Mouse (Mus musculus): ENCODE measurements around the gene Cdk5rap1.
"Not testable (repeated sequence)": the region's sequence is repeated elsewhere in the genome, so short reads cannot be mapped to it uniquely, and the experiment has no call there.

Gene Cdk5rap1

DNA sequence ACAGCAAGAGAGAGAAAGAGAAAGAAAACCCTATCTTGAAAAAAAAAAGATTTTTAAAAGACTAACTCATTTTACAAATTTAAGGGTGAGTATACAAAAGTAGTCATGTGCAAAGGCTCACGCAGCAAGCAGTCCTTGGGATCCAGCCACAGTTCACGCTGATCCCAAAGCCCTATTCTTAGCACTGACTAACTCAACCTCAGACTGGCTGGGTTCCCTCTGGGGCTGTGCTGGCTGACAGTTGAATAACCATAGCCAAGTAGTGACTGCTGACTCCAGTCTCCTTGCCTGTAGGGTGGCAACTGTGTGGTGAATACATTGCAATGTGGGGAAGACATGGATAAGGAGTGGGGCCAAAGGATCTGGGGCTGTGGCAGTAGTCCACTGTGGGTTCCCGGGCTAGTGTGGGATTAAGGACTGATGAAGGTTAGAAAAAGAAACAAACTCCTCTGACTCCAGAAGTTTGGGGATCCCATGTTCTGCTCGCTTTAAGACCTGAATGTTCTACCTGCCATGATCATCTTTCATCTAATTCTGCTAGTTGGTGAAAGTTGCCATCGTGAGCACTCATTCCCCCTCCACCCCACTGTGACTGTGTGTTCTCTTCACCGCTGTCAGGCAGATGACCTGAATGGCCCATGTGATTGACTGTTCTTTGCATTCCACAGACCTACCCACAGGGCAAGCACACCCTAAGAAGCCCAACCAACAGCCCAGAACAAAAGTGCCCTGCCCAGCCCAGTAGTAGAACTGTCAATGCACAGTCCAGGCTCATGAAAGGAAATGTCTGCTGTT, 2.2 kb upstream of the Cdk5rap1 start:
- peak in 1 of 2 experiments; percentile 24 for DNase-seq

DNA sequence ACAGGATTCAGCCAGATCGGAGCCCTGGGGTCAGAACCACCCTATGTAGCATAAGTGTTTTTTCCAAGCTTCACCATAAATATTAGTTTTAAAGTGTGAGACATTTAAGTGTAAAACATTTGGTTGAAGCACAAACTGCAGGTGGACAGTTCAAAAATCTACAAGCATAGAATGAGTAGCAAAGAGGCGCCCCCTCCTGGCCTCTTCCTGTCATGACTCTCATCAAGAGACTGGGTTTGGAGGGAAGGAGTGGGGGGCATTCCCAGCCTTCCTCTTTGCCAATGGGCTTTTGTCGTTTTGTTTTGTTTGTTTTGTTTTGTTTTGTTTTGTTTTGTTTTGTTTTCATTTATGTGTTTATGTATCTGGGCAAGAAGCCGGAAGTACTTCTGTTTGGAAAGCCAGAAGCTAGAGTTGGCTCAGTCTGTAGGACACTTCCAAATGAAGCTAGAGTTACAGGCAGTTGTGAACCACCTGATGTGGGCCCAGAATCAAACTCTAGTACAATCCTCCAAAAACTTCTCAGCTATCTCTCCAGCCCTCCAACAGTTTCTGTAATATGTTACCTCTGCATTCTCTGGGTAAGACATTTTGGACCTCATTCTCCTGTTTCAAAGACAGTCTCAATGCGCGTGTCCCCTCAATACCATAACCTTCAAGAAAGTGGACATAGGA, 1.3 kb upstream of the Cdk5rap1 start:
- DNase-seq: peak; percentile 65 to 86

DNA sequence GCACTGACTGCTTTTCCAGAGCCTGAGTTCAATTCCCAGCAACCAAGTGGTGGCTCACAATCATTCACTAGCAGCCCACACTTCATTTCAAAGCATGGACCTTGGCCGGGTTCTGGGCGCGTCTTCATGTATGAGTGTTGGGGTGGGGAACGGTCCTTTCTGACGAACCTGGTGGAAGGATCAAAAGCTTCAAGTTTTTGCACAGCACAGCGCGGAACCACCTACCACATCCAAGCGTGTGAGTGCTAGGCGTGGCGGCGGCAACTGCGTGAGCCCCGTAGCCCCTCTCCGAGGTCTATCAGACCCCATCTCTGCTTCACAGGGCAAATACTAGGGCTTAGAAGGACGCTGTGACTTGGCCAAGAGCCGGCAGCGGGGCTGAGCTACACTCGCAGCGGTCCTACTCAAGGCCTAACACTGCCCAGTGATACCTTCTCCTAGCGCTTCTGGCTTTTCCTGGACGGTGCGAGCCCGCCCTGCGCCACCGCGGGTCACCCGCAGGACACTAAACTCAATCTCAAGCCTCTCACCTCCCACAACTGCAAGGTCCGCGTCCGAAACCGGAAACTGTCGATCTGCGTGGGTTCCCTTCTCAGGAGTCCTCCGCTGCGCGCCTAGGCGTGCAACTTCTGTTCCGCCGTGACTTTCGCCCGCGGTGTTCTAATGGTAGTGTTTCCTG, 520 bp downstream of the Cdk5rap1 start:
- DNase-seq: peak; percentile 88 to 93

DNA sequence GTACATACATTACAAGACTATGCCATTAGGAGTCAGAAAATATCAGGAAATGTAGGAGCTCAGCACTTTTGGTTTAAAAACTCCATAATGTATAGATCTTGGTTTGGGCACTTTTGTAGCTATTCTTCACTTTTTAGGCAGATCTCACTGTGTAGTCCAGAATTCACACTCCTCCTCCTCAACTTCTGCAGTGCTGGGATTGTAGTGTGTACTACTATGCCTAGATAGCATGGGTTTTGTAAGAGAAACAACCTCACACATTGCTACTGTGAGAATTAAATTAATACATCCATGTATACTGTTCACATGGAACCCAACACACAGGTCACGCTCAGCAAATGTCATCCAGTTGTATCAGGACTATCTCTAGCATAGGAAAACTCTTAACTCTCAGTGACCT, 5.3 kb downstream of the Cdk5rap1 start:
- no peak for DNase-seq

DNA sequence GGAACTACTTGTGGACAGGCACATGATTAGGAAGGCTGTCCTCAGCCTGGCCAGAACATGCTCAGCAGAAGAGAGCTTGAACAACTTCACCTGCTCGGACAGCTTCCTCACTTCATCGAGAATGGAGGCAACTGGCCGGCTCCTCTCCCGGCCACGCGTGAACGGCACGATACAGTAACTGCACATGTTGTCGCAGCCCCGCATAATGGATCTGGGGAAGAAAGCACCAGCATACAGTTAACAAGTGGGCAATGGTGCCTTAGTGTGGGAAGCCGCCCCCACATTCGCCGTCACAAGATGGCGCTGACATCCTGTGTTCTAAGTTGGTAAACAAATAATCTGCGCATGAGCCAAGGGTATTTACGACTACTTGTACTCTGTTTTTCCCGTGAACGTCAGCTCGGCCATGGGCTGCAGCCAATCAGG, 18.8 kb downstream of the Cdk5rap1 start:
- DNase-seq: not testable (repeated sequence)

DNA sequence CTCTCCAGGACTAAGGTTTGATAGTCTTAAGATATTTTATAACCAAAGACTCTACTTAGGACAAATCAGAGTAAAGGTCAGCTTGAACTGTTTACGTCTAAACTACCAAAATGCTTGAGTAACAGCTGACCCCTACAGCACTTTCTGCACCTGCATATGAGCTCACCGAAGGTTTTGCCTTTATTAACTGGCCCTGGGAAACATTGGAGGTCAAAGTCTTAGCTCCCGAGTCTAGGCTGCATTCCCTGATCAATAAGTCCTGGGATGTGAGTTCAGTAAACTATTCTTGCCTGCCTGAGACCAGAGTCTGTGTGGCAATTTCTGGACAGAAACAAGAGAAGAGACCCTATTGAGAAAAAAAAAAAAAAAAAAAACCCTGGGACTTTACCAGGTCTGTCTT, 24.7 kb downstream of the Cdk5rap1 start:
- no peak for DNase-seq

DNA sequence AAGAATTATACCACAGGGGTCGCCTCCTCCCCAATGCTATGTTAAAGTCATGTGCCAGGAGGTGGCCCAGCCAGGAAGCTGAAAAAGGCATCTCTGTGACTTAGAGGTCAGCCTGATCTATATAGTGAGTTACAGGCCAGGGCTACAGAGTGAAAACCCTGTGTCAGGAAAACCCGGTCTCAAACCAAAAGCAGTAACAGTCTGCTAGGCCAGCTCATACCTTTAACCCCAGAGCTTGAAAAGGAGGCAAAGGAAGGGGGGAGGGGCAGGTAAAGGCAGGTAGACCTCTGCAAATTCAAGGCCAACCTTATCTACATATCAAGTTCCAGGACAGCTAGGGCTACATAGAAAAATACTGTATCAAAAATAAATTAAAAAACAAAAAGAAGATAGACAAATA, 33.5 kb downstream of the Cdk5rap1 start:
- no peak for DNase-seq

DNA sequence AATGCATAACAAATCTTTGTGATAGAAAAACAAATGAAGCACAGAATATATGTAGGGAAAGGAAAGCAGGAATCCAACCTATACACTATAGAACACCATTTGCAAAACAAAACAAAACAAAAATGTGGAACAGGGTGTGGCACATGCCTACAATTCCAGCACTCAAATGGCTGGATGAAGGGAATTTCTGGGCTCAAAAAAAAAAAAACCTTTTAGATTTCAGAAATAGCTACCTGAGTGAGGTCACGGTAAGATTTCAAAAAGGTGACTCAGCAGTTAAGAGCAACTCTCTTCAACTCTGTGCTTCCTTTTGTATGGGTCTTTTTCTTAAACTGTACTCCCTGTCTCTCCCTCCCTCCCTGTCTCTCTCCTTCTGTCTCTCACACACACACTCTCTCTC, 34.6 kb downstream of the Cdk5rap1 start:
- DNase-seq: no peak

DNA sequence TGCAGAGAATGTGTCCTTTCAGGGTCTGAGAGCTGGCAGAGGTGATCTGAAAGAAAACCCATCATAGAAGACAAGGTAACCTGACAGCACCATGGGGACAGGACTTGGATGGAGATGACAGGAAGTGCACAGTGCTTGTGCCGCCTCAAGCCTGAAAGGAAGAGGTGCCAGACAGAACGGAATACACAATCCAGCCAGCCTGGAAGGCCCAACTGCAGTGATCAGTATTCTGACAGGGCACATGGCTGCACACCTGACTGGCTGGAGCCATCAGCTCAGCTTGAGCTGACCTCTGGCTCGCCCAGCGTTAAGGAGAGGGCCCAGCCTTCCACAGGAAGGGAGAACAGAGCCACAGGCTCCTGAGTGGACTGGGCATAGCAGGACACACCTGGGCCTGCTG, 37.2 kb downstream of the Cdk5rap1 start:
- no peak for DNase-seq

DNA sequence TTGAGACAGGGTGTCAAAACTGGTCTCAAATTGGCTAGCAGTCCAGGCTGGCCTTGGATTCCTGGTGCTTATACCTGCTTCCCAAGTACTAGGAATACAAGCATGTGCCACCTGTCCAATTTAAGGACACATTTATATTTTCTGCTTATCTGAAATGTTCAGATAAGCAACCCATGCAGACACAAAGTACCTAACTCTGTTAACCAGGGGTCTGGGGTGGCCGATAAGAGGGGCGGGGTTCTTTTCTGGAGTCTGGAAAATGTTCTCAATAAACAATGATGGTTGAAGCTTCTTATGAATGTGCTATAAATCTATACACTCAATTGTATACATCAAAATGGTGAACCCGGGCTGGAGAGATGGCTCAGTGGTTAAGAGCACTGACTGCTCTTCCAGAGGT, 46.0 kb downstream of the Cdk5rap1 start:
- DNase-seq: no peak

DNA sequence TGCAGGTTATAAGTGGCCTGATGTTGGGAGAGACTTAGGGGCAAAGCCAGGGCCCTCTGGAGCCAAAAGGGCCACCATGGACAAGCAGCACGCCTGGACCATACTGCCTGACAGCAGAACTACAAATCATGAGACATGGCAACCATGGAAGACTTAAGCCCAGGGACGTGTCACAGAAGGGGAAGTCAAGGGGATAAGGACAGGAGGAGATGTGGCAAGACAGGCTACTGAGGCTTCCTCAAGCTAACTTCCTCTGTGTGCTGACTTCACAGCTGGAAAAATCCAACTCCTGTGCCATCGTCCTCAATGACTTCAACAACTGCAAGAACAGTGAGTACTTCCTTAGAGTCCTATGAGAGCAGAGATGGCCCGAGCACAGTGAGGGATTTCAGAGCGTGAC, 59.0 kb downstream of the Cdk5rap1 start:
- DNase-seq: not testable (repeated sequence)

DNA sequence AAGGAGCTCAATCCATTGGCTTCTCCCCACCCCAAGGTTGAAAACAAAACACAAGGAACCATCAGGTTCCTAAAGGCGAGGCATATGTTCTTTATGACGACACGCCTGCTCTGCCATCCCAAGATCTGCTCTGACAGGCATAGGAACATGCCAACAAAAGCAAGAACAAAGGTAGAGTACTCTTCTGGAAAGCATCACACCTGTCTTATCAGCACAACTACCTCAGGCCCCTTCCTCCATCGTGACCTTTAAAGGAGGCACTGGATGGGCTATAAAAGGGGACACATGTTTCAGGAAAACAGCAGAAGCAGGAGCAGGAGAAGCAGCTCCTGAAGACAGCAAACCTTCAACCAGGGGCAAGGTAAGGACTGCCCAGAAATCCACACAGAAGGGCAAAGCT, 65.9 kb downstream of the Cdk5rap1 start, which contains the start of gene Bpifb9b:
Gene Bpifb9b (plus strand): TSS at position 301 of the 400 bp plus-strand sequence.
- DNase-seq: not testable (repeated sequence)

DNA sequence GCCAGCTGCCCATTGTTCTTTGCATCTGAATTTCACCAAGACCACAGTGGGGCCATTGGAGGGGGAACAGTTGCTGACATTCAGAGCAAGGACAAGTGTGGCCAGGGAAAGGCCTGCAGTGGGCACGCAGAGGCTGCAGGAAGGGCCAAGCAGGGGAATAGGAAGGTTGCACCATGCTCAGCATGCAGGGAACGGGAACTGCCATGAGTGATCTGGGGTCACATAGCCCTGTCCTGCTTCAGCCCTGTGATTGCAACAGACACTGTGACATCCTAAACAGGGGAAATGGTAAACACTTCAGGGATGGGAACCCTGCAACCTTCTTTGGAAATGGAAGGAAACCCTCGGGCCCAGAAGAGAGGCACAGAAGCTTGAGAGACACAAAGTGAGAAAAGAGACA, 68.2 kb downstream of the Cdk5rap1 start:
- DNase-seq: not testable (repeated sequence)

DNA sequence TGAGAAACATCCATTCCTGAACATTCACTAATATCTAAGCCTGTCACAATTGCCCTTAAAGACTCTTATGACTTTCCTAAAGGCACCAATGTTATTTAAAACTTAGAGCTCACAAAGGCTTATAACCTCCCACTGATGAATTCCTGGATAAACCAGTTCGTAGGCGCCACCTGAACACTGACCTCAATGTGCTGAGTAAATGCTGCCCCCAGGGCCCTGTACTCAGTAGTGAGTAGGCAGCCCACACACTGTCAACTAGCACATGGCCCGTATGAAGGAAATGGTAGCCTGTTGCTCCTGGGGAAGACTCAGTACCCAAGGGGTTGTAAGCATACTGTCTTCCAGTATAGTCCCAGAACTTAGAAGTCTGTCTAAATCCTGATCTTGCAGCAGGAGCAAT, 71.0 kb downstream of the Cdk5rap1 start:
- DNase-seq: peak in 1 of 2 experiments; percentile 5

DNA sequence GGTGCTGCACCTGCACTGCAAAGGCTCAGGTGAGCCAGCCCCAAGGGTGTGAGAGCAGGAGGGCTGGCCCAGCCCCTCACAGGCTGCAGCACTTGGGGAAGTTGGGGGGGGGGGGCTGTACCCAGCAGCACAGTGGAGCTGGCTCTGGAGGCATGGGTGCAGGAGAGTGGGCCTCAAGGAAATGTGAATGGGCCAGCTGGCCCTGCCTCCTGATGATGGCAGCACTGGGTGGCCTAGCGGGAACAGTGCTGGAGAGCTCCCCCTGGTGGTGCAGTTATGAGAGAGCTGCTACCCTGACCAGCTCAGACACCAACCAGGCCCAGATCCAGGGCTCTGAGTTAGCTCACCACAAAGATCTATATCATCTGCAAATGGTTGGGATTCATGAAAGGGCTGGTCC, 72.3 kb downstream of the Cdk5rap1 start:
- peak; percentile 57 to 89 for DNase-seq

DNA sequence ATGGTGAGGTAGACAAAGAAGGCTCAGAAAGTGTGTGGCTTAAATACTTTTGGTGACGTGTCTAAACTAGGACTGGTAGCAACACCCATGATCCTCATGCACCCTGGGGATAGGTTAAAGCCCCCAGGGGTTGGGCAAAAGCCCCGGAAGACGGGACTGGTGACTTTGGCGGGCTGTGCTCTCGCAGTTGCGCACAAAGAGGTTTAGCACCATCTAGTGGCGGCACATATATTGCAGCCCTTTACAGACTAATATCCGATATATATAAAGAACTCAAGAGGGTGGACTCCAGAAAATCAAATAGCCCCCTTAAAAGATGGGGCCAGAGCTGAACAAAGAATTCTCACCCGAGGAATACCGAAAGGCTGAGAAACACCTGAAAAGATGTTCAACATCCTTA, 78.1 kb downstream of the Cdk5rap1 start:
- peak; percentile 28 to 74 for DNase-seq

DNA sequence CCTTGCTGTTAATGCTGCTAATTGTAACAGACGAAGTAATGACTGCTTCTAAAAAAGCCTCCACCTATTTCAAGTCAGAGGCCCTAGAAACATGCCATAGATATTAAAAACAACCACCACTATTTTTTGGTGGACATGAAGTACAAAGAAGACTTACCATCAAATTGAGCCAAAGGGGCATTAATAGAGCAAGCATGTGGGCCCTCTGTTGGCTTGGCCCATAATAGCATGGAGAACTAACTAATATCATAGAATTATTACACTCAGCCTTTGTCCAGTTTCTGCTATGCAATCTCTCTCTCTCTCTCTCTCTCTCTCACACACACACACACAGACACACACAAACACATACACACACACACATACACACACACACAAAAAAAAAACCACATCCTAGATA, 80.0 kb downstream of the Cdk5rap1 start:
- no peak for DNase-seq

DNA sequence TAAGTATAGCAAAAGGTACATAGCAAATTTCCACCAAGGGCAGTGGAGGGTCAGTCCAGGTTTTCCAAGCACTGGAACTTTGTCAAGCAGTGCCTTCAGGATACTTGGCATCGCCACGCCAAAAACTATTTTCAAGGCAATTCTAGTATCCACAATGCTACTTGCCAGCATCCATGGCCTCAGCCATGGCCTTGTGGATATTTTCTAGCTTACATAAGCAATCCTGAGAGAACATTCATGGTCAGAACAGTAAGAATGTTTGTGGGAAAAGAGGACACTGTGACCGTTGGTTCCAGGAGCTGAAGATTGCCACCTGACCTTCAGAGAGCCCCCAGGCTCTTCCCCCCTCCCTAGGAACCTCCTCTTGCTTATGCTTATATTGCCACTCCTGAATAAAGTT, 80.9 kb downstream of the Cdk5rap1 start:
- not testable (repeated sequence) for DNase-seq

All from kidney, postnatal 36 days (tissue).